Mouse (Mus musculus): ENCODE data around the gene Rnf157. TPM values are rescaled to one million over a fixed set of nuclear protein-coding genes. Genes with fewer than 3 reads are reported as not detected.

The Rnf157 gene
- polyA plus RNA-seq, 2 experiments: 0.57 to 0.66 TPM

- peak overlapping the region; percentile 12 to 64; a peak in 2 of 4 replicates for H3K4me3 ChIP-seq (ENCODE audit: insufficient read depth in 1 of 2, low read depth in 2 of 2, low read length in 2 of 2)
- TF ChIP-seq CTCF (IDR thresholded peaks at IDR 0.05; ENCODE audit: low read depth) (no peak), EP300 (IDR thresholded peaks at IDR 0.05; ENCODE audit: low read depth) (no peak)
- DNase-seq (ENCODE audit: low read depth in 3 of 3, low spot score in 3 of 3) (no peak), ATAC-seq (ENCODE audit: insufficient read depth) (no peak)
- H3K36me3 ChIP-seq (replicated peaks; ENCODE audit: control insufficient read depth, insufficient read depth, low read depth): no peaks in the 10 kb centered on the region
- no peak overlapping the region for H3K9ac ChIP-seq (replicated peaks)
- WGBS (ENCODE audit: insufficient replicate concordance): 24% methylated on average over 31 of the region's 31 CpGs
- H3K4me1 ChIP-seq (replicated peaks; ENCODE audit: control insufficient read depth in 2 of 2, insufficient read depth in 2 of 2, low read length in 1 of 2): no peaks in the 10 kb centered on the region
- no peak overlapping the region for H3K27ac ChIP-seq
- H3K9me3 ChIP-seq (ENCODE audit: control insufficient read depth, low read length): no peaks in the 10 kb centered on the region
- peaks cover 36% of the 10 kb centered on the region for H3K27me3 ChIP-seq (ENCODE audit: control insufficient read depth, insufficient read depth, low read length)
- peak overlapping the region; percentile 96 for H3K4me2 ChIP-seq (ENCODE audit: low read depth)
Observed at GRCm38 (mm10) chr11:116333526-116334416, 79.1 kb downstream of the Rnf157 start.

GRCm38 (mm10) chr11:116332983-116333270 is 79.9 kb downstream of the Rnf157 start:
- no peaks in the 10 kb centered on the region for H3K36me3 ChIP-seq (replicated peaks; ENCODE audit: control insufficient read depth, insufficient read depth, low read depth)
- peak overlapping the region; percentile 96 for H3K4me2 ChIP-seq (ENCODE audit: low read depth)
- no peak overlapping the region for H3K9ac ChIP-seq (replicated peaks)
- WGBS (ENCODE audit: insufficient replicate concordance): 50% methylated on average over 3 of the region's 3 CpGs
- H3K4me3 ChIP-seq (ENCODE audit: insufficient read depth in 1 of 2, low read depth in 2 of 2, low read length in 2 of 2): no peak overlapping the region; a peak in 1 of 4 replicates
- no peaks in the 10 kb centered on the region for H3K9me3 ChIP-seq (ENCODE audit: control insufficient read depth, low read length)
- no peak for ATAC-seq (ENCODE audit: insufficient read depth)
- DNase-seq (ENCODE audit: low read depth in 3 of 3, low spot score in 3 of 3): no peak
- H3K4me1 ChIP-seq (replicated peaks; ENCODE audit: control insufficient read depth in 2 of 2, insufficient read depth in 2 of 2, low read length in 1 of 2): no peaks in the 10 kb centered on the region
- no peak overlapping the region for H3K27ac ChIP-seq
- TF ChIP-seq EP300 (IDR thresholded peaks at IDR 0.05; ENCODE audit: low read depth): no peak
- no peak for TF ChIP-seq CTCF (IDR thresholded peaks at IDR 0.05; ENCODE audit: low read depth)
- H3K27me3 ChIP-seq (ENCODE audit: control insufficient read depth, insufficient read depth, low read length): peaks cover 36% of the 10 kb centered on the region

DNA sequence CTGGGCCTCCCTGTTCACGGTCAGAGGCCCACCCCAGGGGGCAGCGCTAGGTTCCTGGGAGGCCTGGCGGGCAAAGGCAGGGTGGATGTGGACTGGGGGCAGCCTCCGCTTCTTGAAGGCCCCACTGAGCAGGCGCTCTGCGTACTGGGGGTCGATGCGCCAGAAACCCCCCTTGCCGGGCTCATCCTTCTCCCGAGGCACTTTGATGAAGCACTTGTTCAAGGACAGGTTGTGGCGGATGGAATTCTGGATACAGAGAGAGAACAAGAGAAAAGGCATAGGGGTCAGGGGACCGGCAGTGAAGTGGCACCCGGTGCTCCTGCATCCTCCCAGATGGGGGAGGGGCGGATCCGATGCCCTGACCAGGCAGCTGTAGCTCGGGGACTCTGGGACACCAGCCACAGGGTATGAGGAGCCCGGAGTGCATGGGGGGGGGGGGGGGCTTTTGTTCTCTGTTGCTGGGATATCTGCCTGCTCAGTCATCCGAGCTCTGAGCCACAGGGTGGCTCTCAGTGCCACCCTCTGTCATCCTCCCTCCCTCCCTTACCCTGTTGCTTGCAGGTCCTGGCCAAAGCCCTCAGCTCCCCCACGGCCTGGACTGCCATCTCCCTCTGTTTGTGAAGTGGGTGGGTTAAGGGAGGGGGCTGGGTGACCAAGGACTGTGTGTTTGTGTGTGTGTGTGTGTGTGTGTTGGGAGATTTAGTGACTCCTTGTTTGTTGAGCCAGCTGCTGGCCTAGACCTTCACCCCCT is 80.4 kb downstream of the Rnf157 start:
- no peaks in the 10 kb centered on the region for H3K4me1 ChIP-seq (replicated peaks; ENCODE audit: control insufficient read depth in 2 of 2, insufficient read depth in 2 of 2, low read length in 1 of 2)
- DNase-seq (ENCODE audit: low read depth in 3 of 3, low spot score in 3 of 3) (no peak), ATAC-seq (ENCODE audit: insufficient read depth) (0 out of 2 replicates have a peak, but pooled peaks have one; percentile 31)
- TF ChIP-seq CTCF (IDR thresholded peaks at IDR 0.05; ENCODE audit: low read depth) (no peak), EP300 (IDR thresholded peaks at IDR 0.05; ENCODE audit: low read depth) (no peak)
- H3K27ac ChIP-seq: no peak overlapping the region
- no peaks in the 10 kb centered on the region for H3K9me3 ChIP-seq (ENCODE audit: control insufficient read depth, low read length)
- WGBS (ENCODE audit: insufficient replicate concordance): 56% methylated on average over 19 of the region's 19 CpGs
- H3K36me3 ChIP-seq (replicated peaks; ENCODE audit: control insufficient read depth, insufficient read depth, low read depth): no peaks in the 10 kb centered on the region
- no peak overlapping the region for H3K9ac ChIP-seq (replicated peaks)
- H3K27me3 ChIP-seq (ENCODE audit: control insufficient read depth, insufficient read depth, low read length): peaks cover 36% of the 10 kb centered on the region
- H3K4me3 ChIP-seq (ENCODE audit: insufficient read depth in 1 of 2, low read depth in 2 of 2, low read length in 2 of 2): no peak overlapping the region
- no peak overlapping the region for H3K4me2 ChIP-seq (ENCODE audit: low read depth)

DNA sequence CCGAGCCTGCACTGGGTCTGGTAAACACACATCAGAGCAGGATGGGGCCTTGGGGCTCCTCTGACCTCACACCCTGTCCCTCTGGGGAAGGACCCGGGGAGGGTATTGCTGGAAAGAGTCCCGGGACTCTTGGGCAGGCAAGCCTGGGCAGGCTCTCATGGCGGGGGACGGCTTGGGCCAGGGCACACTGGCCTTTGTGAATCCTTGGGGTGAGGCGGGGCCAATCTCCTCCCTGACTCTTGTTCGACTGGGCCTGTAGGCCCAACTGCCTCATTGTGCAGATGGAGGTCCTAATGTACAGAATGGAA is 82.7 kb downstream of the Rnf157 start:
- ATAC-seq (ENCODE audit: insufficient read depth): no peak
- TF ChIP-seq CTCF (IDR thresholded peaks at IDR 0.05; ENCODE audit: low read depth): no peak
- TF ChIP-seq EP300 (IDR thresholded peaks at IDR 0.05; ENCODE audit: low read depth): no peak
- H3K27ac ChIP-seq: no peak overlapping the region
- no peak overlapping the region for H3K4me3 ChIP-seq (ENCODE audit: insufficient read depth in 1 of 2, low read depth in 2 of 2, low read length in 2 of 2)
- H3K9me3 ChIP-seq (ENCODE audit: control insufficient read depth, low read length): no peaks in the 10 kb centered on the region
- no peaks in the 10 kb centered on the region for H3K4me1 ChIP-seq (replicated peaks; ENCODE audit: control insufficient read depth in 2 of 2, insufficient read depth in 2 of 2, low read length in 1 of 2)
- no peak for DNase-seq (ENCODE audit: low read depth in 3 of 3, low spot score in 3 of 3)
- WGBS (ENCODE audit: insufficient replicate concordance): 59% methylated on average over 7 of the region's 7 CpGs
- H3K4me2 ChIP-seq (ENCODE audit: low read depth): no peak overlapping the region
- H3K9ac ChIP-seq (replicated peaks): no peak overlapping the region
- no peaks in the 10 kb centered on the region for H3K36me3 ChIP-seq (replicated peaks; ENCODE audit: control insufficient read depth, insufficient read depth, low read depth)
- H3K27me3 ChIP-seq (ENCODE audit: control insufficient read depth, insufficient read depth, low read length): peaks cover 22% of the 10 kb centered on the region
